Mouse (Mus musculus): ENCODE results near the gene Sp7.

GRCm38 (mm10) chr15:102336946-102337345 lies 30.0 kb downstream of the Sp7 start:
- TF ChIP-seq POLR2A (IDR thresholded peaks at IDR 0.05; ENCODE audit: insufficient read length, low read depth) = no peak
- no peak for TF ChIP-seq TCF12 (IDR thresholded peaks at IDR 0.05; ENCODE audit: insufficient read depth, poor library complexity, severe bottlenecking)
- no peak for TF ChIP-seq POLR2AphosphoS2 (IDR thresholded peaks at IDR 0.05; ENCODE audit: insufficient read length, low read depth)
- no peak for TF ChIP-seq SRF (IDR thresholded peaks at IDR 0.05; ENCODE audit: control insufficient read depth, insufficient read length, low read depth)
- TF ChIP-seq USF1 (IDR thresholded peaks at IDR 0.05; ENCODE audit: low read depth) = no peak
- TF ChIP-seq MYOG (IDR thresholded peaks at IDR 0.05; ENCODE audit: control insufficient read depth in 1 of 3, insufficient read depth in 1 of 3, insufficient read length in 2 of 3, low read depth in 2 of 3) = no peak
- no peak for TF ChIP-seq MAX (IDR thresholded peaks at IDR 0.05; ENCODE audit: low read depth)
- TF ChIP-seq MYOD1 (IDR thresholded peaks at IDR 0.05; ENCODE audit: control insufficient read depth in 1 of 3, insufficient read length in 2 of 3, low read depth in 2 of 3) = no peak
- no peak for TF ChIP-seq CEBPB (IDR thresholded peaks at IDR 0.05; ENCODE audit: insufficient read depth, poor library complexity, severe bottlenecking)
- no peak for TF ChIP-seq E2F4 (IDR thresholded peaks at IDR 0.05; ENCODE audit: insufficient read depth)

Data from myocyte (in vitro differentiated cells).